Mouse (Mus musculus) gastrocnemius, postnatal 4 days (tissue): Measurements from ENCODE around the gene March10. TPM values are rescaled to one million over a fixed set of nuclear protein-coding genes. Genes with fewer than 3 reads are reported as not detected.

Experiments
- DNase-seq, 2 experiments: peaks; one replicate each; pipeline ENCODE4 v3.0.0; 2021 to 2022; ENCODE audit warnings: low spot score in 2 of 2, mixed read lengths in 2 of 2
- total RNA-seq, 2 experiments: library from RNA; stranded (reverse); gene quantifications; 2 replicates each; pipeline ENCODE4 v1.2.3; 2021

The March10 gene
- total RNA-seq, 2 experiments from 2014 or later: not detected

DNA sequence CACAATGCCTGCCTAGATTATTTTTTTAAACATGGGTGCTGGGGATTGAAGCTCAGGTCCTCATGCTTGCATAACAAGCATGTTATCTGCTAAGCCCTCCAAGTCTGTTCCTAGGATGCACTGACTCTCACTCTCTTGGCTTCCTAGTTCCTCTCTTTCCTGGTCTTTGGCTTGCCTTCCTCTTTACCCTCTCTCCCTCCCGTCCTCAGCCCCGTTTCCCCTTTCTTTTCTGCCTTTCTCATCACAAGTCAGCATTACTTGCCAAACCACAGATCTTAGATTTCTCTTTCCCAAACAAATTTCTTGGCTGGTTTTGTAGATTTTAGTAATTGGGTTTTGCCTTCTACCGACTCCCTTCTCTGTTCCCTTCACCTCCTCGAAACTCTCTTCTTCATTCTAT is 10.2 kb upstream of the March10 start:
- DNase-seq: no peak

DNA sequence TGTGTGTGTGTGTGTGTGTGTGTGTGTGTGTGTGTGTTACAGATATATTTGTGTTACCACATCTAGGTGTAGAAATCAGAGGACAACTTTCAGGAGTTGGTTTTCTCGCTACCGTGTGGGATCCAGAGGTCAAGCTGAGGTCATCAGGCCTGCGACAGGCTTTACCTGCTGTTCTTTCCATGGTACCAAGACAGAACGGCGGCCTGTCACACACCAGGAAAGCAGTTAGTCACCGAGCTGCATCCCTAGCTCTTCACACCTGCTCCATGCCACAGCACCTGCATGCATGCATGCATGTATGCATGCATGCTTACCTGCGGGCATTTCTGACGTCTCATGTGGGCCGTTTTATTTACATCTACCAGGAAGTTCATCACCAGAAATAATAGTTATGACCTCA is 9.0 kb upstream of the March10 start:
- DNase-seq: no peak

DNA sequence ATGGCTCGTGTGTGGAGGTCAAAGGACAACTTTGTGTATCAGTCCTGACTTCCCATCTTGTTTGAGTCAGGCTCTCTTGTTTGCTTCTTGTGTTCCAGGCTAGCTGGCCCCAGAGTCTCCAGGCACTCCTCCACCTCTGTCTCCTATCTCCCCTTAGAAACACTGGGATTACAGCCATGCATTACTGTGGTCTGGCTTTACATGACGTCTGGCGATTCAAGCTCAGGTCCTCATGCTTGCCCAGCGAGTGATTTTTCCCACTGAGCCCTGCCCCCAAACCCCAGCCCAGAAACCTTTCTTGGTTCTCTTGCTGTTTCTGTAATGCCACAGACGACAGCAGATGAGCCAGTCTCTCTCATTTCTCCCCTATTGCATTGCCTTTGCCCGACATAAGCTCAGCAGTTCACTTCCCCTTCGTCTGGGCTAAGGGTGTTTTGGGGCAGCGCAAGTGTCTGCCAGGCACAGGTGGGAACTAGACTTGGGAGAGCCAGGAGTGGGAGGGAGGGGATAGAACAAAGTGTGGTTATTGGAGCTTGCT is 8.0 kb upstream of the March10 start:
- DNase-seq: no peak

DNA sequence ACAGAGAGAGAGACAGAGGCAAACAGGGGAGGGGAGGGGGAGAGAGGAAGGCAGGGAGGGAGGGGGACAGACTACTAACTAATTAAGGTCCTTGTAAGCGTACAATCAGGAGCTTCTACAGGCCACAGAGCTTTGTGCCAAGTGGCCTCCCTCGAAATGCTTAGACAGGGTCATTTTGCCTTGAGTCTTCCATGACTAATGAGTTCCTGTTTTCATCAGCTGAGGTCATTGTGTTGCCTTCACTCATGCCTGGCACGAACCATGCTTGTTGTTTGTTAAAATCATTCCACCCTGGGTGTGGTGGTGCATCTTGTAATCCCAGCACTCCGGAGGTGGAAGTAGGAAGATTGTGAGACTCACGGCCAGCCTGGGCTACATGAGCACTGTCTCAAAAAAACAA is 3.4 kb upstream of the March10 start:
- no peak for DNase-seq

DNA sequence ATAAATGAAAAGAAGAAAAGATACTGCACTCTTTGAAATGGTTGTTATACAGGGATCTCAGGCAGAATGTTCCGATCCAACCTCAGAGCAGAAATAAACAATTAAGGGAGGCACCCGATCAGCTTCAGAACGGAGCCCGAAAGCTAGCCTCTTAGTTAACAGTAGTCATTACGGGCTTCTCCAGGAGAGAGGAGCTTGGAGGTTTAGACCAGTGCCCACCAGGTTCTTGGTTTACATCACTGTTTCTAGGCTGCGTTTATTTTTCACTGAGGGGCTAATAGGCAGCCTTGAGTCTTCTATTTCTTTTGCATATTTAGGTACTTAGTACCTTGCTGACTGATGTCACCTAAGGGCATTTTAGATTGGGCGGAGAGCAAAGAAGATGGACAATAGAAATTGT is 506 bp upstream of the March10 start:
- DNase-seq: no peak

DNA sequence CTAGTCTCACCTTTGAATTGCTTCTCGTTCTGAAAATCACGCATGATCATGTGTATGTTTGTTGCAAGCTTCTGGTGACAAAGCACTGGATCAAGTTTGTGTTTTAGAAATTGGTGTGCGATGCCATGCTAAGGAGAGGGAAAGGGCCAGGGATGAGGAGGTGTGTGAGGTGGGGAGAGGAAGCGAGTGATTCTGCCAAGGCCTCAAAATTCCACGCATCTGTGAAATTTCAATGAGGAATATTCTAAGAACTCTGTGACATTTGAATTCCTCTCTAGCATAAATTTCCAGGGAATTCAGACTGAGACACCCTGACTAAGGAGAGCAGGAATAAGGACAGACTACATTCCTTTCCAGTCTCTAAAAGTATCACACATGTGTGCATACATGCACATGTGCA is 1.4 kb downstream of the March10 start:
- no peak for DNase-seq

DNA sequence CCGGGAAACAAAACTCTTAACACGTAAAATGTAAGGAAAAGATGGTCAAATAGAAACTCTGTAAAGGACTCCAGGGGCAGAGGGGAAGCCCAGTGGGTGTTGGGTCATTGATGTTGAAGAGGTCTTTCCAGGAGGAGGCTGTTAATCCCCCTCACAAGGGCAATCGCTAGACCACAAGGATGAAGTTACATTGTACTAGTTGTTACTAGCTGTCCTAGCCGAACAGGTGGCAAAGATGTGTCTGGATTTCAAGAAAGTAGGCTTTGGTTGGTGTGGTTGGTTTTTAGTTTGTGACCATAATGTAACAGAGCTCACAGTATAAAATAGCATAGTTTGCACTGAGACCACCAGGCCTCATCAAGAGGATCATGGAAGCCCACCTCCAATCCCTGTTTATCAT is 3.5 kb downstream of the March10 start:
- DNase-seq: no peak

DNA sequence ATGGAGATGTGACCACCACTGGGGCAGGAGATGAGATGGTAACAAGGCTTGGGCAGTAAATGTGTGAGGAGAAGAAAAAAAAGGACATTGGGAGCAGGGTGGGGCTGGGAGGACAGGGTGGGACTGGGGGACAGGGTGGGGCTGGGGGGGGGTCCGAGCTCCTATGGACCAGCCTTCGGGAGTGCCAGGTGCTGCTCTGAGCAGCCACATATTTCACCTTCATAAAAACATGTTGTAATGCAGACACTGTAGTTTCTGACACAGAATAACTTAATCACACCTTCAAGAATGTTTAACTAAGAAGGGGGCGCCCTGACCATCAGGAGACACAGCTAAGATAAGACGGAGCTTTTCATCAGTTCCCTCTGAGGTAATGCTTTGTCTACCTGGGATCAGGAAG is 4.0 kb downstream of the March10 start:
- no peak for DNase-seq

DNA sequence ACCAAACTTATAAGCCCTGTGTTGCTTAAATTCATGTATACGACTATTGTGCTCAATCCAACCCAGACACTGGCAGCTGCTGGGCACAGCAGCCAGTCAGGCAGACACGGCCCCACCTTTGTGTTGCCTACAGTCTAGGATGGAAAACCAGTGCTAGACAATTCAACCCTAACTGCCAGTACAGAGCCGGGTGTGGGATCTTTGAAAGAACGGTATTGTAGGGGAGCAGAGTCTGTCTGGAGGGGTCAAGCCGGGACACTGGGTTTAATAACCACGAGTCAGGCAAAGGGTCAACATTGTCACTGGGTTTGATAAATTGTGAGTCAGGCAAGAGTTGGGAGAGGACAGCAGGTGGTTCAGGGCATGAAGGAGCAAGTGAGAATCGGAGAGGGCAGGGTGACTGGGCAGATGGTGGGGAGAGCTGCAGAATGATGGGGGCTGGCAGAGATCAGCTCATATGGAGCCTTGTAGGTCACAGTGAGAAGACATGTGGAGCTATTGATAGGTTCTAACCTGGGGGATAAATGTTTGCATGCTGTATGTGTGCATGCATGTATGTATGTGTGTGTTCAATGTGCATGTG is 4.9 kb downstream of the March10 start:
- DNase-seq: no peak

DNA sequence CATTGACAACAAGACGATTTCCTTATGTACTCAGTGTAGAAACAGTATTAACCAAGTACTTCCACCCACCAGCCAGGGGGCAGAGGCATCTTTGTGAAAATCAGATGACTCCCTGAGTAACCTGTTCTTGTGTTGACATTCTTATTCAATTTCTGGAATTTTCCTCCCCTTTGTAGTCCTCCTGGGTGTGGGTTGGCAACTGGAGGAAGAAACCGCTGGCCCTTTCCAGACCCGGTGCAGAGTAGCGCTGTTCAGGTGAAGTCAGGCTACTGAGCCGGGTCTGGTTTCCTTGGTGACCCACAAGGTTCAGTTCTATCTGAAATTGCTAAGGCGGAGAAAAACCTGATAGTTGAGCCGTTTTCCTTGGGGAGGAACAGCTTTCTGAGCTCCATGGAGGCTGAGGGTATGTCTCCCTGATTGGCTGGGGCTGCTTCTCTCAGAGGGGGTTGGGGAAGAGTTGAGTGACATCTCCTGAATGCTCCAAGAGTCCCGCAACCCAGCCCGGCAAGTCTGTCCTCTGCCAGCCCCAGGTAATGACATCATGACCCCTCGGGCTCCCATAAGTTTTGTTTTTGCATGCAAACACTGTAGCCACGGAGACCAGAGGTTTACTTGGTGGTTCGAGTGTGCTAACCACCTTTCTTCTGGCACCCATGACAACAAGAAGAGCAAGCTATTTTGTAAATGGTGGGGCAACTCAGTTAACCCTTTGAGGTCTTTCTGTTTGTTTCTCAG is 6.8 kb downstream of the March10 start:
- no peak for DNase-seq

DNA sequence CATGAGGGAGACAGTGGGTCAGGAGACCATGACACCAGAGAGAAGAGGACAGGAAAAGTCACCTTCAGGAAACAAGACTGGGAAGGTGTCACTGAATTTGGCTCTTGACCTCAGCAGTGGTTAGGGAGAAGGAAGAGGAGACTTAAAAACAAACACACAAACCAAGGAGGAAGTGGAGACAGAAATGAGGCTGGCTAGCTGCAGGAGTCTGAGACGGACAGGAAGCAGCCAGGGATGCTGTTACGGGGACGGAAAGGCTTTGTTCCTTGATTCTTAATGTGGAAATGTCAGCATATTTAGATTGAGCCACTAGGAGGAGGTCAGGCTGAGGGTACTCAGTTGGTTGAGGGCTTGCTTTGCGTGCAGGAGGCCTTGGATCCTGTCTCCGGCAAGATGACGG is 8.9 kb downstream of the March10 start:
- no peak for DNase-seq

DNA sequence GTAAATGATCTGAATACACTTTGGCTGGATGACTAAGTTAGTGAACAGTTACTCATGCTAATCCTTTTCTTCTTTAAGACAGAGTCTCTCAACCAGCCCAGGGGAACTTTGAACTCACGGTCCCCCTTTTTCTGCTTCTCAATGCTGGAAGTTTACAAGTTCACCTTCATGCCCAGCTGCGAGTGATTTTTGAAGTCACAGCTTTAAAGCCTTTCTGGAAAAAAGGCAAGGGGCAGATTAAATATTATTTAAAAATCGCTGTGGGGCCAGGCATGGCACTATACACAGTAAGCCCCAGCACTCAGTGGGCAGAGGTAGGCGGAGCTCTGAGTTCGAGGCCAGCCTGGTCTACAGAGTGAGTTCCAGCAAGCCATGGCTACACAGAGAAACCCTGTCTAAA is 10.3 kb downstream of the March10 start:
- no peak for DNase-seq

DNA sequence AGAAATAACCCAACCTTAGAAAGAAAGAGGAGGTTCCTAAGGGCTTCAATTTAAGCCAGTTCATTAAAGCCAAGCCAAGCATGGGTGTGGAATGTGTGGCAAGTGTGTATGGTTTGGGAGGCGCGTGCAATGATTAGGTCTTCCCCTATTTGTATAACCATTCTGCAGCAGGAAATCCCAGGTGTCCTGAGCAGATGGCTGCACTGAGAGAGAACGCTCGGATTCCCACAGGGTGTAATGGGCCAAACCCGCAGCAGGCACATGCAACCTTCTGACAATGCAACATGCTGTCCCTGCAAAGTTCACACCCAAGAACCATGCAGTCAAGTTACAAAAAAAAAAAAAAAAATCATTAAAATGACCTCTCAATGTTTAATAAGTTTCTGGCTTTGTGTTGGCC is 10.8 kb downstream of the March10 start:
- DNase-seq: no peak

DNA sequence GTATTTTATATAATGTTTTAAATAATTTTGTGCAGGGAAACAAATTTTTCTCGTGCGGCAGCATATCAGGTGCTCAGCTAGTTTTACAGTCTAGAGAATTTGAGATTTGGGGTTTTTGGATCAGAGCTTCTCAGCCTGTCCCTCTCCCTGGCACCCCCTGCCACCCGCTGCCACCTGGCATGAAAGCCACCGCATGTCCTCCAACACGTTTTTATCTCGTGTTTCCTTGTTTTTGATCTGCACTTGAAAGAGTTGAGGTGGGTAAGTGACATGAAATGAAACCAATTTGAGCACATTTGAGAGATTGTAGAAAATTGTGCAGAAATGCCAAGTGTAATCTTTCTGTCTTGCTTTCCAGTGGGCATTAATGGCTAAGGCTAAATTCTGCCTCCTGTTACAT is 11.6 kb downstream of the March10 start:
- DNase-seq: no peak

DNA sequence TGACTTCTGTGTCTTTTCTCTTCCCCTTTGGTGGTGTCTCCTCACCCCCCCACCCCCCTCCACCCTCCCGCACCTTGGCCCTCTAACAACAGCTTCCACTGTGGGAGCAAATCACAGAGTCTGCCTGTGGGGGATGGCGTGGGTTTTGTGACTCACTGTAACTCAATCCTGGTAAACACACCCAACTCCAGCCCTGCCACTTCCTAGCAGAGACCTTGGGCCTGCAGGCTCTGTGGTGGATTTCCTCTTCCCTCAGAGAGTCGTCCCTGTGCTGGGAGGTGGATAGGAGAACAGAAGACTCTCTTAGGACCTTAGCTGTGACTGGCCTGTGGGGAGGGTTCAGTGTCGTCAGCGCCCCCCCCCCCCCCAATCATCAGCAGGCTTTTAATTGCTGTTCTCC is 13.0 kb downstream of the March10 start:
- no peak for DNase-seq

DNA sequence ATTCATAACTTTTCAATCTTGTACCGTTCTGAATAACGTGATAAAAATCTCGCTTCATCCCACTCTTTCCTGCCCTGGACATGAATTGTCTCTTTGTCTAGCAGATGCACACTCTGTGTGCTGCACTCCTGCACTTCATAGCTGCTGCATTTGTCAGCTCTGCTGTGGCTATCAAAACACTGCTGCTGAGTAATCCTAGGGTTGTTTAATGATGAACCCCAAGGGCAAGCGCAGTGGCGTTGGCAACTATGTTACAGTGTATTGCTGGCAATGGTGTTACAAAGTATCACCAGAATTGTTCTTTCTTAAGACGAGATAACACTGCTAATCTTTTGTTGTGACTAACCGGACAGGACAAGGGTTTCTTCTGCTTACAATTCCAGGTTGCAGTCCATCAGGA is 16.7 kb downstream of the March10 start:
- DNase-seq: no peak

DNA sequence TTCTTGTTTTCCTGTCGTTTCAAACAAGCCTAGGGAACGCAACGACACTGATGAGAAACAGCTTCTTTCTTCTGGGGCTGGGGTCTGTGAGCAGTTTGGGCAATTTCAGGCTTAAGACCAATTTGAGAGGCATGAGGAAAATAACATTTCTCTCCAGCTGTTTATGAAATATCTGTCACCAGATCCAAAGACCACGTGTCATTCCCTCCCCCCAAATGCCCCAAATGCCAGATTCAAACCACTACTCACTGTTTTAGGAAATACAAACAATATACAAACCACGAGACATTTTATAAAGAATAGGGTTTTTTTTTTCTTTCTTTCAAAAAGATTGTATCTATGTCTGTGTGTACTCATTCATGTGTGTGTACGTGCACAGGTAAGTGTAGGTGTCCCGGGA is 17.6 kb downstream of the March10 start:
- DNase-seq: no peak

DNA sequence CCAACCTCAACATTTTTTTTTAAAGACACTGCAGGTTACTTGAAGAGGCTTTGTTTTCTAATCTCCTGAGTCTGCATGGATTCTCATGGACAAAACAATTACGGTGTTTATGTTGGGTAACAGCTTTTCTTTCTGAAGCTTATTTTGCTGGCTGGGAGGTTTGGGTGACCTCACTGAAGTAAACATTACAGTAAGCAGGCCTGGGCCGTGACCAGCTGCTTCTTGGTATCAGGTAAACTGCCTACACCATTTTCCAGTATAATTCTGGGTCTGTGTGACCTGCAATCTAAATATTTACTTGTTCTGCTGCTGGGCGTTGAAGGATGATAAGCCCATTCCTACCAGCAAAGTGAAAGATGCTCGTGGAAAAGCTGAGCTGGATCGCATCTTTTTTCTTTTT is 30.1 kb downstream of the March10 start:
- DNase-seq: no peak

DNA sequence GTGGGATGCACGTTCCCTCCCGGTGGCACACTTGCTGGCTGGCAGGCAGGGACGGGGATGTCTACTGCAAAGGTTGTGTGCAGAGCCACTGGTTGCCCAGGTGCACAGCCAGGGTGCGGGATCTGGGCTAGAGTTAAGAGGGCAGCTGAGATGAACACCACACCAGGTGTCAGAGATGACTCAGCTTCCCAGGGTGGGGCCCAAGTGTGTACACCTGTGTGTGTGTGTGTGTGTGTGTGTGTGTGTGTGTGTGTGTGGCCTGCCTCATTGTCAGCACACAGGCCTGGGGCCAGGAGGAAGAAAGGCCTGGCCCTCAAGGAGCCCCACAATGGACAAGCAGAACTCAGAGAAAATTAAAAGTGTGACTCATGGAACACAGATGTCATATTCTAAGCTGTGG is 31.9 kb downstream of the March10 start:
- DNase-seq: no peak

DNA sequence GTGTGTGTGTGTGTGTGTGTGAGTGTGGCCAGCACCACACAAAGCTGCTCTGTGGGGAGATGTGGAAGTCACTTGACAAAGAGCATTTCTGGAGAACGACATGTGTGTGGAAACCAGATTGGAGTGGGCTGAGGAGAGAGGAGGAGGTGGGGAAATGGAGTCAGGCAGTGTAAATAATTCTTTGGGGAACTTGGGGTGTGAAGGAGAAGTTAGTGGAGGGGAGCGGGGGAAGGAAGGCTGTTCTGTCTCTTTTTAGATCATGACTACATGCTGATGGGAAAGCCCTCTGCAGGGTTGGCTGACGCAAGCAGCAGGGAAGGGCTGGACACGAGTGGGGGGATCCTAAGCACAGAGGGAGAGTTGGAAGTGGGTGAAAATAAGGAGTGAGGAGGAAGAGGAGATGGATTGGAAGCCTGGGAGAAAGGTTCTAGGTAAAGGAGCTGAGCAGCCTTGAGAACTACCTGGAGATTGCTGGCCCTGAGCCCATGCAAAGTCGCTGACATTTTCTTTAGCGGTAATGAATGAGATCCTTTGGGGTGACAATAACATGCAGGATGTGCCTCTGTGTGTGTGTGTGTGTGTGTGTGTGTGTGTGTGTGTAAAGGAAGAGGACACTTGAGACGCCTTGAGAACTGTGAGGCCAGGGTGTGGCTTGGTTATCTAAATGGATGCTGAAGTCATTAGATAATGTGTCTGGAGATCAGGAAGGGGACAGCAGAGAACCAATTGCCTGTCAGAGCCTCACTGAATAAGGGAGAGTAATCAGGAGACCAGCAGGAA is 35.7 kb downstream of the March10 start:
- no peak for DNase-seq

DNA sequence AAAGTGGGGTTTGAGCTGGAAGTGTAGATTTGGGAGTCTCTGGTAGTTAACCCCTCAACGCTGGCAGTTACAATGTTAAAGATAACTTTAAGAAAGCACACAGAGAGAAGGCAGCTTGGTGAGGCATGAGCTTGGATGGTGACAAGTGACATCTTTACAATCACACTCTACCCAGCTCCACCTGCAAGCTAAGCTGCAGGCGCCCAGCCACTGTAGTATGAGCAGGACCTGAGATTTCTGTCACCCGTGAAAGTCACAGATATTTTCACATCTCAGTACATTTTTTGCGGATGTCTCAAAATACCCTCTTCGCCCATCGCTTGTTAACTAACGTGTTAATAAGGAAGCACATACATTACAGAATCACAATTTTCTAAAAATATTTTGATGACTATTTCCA is 36.6 kb downstream of the March10 start:
- DNase-seq: no peak

DNA sequence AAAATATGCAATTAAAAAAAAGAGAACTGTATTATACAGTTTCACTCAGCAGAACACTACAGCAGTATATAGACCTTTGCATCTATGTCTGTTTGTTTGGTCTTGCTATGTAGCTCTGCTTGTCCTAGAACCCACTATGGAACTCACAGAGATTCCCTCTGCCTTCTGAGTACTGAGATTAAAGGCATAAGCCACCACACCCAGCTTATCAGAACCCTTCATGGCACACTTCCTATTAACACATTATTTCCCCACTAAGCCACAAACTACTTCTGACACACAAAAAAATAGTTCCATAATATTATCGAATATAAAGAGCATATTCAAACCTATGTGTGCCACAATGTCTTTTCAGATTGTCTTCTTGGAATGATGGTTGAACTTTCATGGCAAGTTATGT is 42.5 kb downstream of the March10 start:
- DNase-seq: no peak
